Mouse (Mus musculus) liver, adult 2 months (tissue): ENCODE measurements around the gene Cluh.

ENCODE experiments used
- CTCF ChIP-seq: fragments of 200-500 bp; IDR thresholded peaks from 2 replicates; pipeline ENCODE4 v1.5.1; 2011; ENCODE audit warnings: low read depth, low read length, control low read depth
- POLR2A ChIP-seq: fragments of 200-500 bp; IDR thresholded peaks from 2 replicates; pipeline ENCODE4 v1.6.1; 2011; ENCODE audit warnings: low read length, control low read depth; ENCODE audit not compliant: insufficient read depth; ENCODE audit errors: extremely low read depth

- TF ChIP-seq POLR2A: no peak
- no peak for TF ChIP-seq CTCF
These were observed 61.4 kb downstream of the Cluh start for GRCm38 (mm10) chr11:74710671-74711070.
